Mouse (Mus musculus): ENCODE measurements around the gene Olfr1157.

Olfr1157 gene

DNA sequence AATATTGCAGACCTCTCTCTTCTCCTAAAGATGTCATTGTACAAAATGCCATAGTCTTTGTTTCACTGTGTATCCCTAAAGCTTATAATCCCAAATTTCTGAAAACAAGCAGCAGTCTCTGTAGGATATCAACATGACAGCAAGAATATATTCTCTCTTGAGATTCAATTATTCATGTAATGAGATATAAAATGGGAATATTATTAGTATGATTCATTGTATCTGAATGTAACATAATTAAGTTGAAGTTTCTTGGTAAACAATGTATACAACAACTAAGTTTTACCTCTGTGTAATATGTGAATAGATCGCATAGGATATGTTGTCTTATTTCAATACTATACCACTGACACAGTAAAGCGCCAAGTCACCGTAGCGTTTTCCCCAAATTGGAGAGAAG lies at the start of gene Olfr1157:
Gene Olfr1157, minus strand, starts transcription at position 101 of the 400 bp plus-strand sequence.
- no peak for DNase-seq (ENCODE audit: low spot score)

DNA sequence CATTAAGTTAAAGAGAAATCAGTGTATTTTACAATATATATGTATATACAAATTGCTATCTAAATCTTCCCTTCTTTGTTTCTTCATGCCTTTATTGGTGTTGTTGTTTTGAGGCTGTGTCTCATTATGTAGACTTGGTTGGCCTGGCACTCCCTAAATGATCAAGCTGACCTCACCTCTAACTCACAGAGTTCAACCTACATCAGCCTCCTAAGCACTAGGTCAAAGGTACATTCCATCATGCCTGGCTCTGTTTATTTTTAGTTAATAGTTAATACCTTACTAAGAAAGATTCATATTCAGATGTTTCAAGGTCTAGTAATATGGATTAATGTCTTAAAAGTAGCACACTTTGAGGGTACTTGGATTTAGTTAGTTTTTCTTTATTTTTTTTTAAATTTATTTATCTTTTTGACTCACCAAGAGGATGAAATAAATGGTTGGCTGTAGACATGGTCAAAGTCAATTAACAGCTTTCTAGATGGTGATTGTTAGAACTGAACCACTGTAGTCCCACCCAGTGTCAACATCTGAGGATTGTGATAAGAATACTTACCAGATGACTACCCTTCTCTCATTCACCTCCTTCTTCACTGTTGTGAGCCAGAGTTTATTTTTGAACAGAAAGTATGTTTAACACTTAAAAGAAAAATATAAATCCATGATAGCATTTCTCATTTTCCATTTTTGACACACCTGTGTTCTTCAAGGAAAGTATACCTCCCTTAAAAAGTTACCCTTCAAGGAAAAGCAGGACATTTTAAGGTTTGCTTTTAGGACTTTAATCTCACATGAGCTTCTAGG lies 39.6 kb upstream of the Olfr1157 start, which contains the start of gene Olfr1160:
Gene Olfr1160, minus strand, starts transcription at position 754 of the 804 bp plus-strand sequence.
- DNase-seq (ENCODE audit: low spot score): no peak

DNA sequence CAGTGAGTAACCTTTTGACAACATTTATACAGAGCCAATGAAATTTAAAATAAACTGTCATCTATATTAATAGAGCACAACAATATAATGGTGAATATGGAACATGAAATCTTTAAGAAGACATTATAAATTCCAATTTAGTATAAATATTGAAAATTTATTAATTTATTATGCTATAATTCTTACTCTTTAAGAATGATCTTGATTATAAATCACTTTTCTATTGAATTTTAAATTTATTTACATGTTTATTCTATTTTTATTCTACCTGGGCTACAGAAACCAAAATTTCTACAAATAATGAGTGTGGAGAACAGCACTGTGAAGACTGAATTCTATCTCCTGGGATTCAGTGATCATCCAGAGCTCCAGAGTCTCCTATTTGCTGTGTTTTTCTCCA lies 21.7 kb upstream of the Olfr1157 start, which contains the start of gene Olfr1158:
Gene Olfr1158, plus strand, starts transcription at position 301 of the 400 bp plus-strand sequence.
- DNase-seq (ENCODE audit: low spot score): no peak

DNA sequence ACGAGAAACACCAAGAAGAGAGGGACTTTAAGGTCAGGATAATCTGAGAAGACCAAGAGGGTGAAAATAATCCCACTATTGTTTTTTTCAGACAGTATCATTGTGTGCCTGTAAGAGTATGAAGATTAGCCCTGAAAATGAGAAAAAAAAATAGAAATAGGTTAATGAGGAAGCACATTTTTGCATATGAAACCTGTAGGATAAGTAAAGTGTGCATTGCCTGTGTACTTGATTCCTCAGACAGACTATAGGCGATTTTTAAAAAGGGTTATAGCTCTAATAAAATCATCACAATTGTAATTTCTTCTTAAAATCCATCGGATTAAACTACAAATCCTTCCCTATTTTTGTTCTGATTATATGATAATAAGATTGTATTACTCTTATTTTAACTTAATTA lies 6.5 kb upstream of the Olfr1157 start, which contains the start of gene Olfr74:
Gene Olfr74, minus strand, starts transcription at position 101 of the 400 bp plus-strand sequence.
- no peak for DNase-seq (ENCODE audit: low spot score)

DNA sequence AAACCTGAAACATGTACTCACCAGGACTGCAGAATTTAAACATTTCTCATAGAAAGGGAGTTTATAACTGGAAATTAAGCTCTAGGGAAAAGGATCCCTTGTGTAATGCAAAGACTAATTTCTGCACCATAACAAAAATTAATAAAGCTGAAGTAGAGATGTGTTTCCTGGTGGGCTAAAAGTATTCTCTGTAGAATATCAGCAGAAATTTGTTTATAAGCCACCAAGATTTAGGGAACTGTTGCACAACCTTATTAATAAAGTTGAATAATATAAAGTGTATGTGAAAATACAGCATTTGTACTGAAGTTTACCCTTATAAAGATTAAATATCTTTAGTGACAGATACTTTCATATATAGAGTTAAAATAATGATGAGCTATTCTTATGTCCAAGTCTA lies 15.1 kb downstream of the Olfr1157 start, which contains the start of gene Olfr1156:
Gene Olfr1156, minus strand, starts transcription at position 101 of the 400 bp plus-strand sequence.
- DNase-seq (ENCODE audit: low spot score): no peak

DNA sequence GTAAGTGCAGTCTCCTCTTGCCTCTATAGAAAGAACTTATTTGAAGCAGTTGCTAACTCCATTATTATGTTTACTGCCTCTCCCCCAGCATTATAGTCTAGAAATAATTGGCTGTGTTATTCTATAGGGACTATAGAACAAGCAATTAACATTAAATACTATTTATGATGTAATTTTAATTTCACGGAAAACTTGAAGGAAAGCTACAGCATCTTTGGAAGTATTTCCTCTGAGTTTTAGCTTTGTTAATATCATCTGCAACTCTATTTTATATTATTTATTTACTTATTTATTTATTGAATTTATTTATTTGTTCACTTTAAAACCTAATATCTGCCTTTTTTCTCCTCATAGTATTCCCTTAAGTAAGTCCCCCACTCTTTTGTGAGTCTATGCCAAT lies 23.1 kb downstream of the Olfr1157 start, which contains the start of gene Olfr1155:
Gene Olfr1155, minus strand, starts transcription at position 101 of the 400 bp plus-strand sequence.
- no peak for DNase-seq (ENCODE audit: low spot score)

Data from urinary bladder, postnatal 25 days (tissue).